Mouse (Mus musculus) forebrain, embryonic 14.5 days (tissue): ENCODE results near the gene 4930512M02Rik. TPM values are rescaled to one million over a fixed set of nuclear protein-coding genes. Genes with fewer than 3 reads are reported as not detected.

ENCODE experiments used
- ATAC-seq: fragments of 200-750 bp; cut with Nextera tagmentation; 2 replicates; pipeline ENCODE4 v1.8.0; 2017; ENCODE audit warnings: mild to moderate bottlenecking, moderate library complexity
- DNase-seq: peaks from one replicate; pipeline ENCODE4 v3.0.0-alpha.2; 2015; ENCODE audit warnings: low spot score
- H3K27ac ChIP-seq: fragments of 300-500 bp; sonication (generic); 2 replicates; pipeline ENCODE4 v1.5.1; 2014; ENCODE audit warnings: low read depth, mild to moderate bottlenecking, control low read depth, low read length, moderate library complexity
- H3K27me3 ChIP-seq: fragments of 300-500 bp; sonication (generic); replicated peaks from 2 replicates; pipeline ENCODE4 v1.6.1; 2014; ENCODE audit warnings: low read length, control low read depth, mixed read lengths; ENCODE audit not compliant: control insufficient read depth, insufficient read depth
- H3K36me3 ChIP-seq: fragments of 300-500 bp; sonication (generic); 2 replicates; pipeline ENCODE4 v1.6.1; 2014; ENCODE audit warnings: low read length, control low read depth; ENCODE audit not compliant: control insufficient read depth, insufficient read depth
- H3K4me1 ChIP-seq: fragments of 300-500 bp; sonication (generic); 2 replicates; pipeline ENCODE4 v1.6.1; 2014; ENCODE audit warnings: antibody characterized with exemption, low read length, control low read depth; ENCODE audit not compliant: control insufficient read depth, insufficient read depth
- H3K4me2 ChIP-seq: fragments of 300-500 bp; sonication (generic); 2 replicates; pipeline ENCODE4 v1.6.1; 2014; ENCODE audit warnings: mild to moderate bottlenecking, control low read depth, low read length
- H3K4me3 ChIP-seq: fragments of 300-500 bp; sonication (generic); 2 replicates; pipeline ENCODE4 v1.5.1; 2014; ENCODE audit warnings: low read depth, low read length, control low read depth
- H3K9ac ChIP-seq: fragments of 300-500 bp; sonication (generic); 2 replicates; pipeline ENCODE4 v1.6.1; 2014; ENCODE audit warnings: mild to moderate bottlenecking, low read length, control low read depth, moderate library complexity
- H3K9me3 ChIP-seq: fragments of 300-500 bp; sonication (generic); replicated peaks from 2 replicates; pipeline ENCODE4 v1.6.1; 2016; ENCODE audit warnings: low read length, control low read depth, mixed read lengths; ENCODE audit not compliant: control insufficient read depth
- WGBS: fragments of 180-500 bp; shearing (Covaris S2); extraction: QIAGEN DNeasy Blood & Tissue Kit; methylation state at CpG from one replicate; pipeline ENCODE4 v1.1.7; 2014; 5-methylcytosine and 5-hydroxymethylcytosine counted together
- polyA plus RNA-seq: library from polyadenylated mRNA; unstranded; fragments of >200 nt; fragmentation: Nextera tagmentation; extraction: Ambion mirVana; gene quantifications from 2 replicates; pipeline ENCODE4 v1.2.1, GENCODE M21; 2014

4930512M02Rik gene
- polyA plus RNA-seq, 1 experiment from 2014 or later: not detected

DNA sequence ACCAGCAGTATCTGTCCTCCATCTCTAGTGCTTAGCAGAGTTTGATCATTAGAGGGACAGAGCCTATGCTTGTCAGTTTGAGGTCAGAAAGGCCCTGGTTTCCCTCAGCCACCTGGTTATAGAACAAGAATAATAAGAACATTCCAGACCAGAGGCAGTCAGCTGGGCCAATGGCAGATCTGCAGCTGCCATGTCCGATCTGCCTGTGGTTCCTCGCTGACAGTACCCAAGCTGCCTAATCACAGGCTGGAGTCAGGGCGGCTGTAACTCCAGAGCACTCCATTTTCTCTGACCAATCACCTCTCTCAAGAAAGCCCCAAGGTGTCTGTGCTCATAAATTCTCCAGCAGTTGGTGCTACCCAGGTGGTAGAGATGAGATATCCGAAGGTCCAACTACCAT lies 30.0 kb upstream of the 4930512M02Rik start:
- no peak overlapping the region for H3K27ac ChIP-seq
- no peak overlapping the region for H3K9ac ChIP-seq
- ATAC-seq (no peak), DNase-seq (no peak)
- H3K9me3 ChIP-seq: no peaks in the 10 kb centered on the region
- WGBS: 91% methylated on average over 4 of the region's 4 CpGs
- no peaks in the 10 kb centered on the region for H3K36me3 ChIP-seq
- H3K4me1 ChIP-seq: no peaks in the 10 kb centered on the region
- H3K4me3 ChIP-seq: no peak overlapping the region
- no peak overlapping the region for H3K4me2 ChIP-seq
- no peaks in the 10 kb centered on the region for H3K27me3 ChIP-seq

- Histone ChIP-seq H3K36me3 (no peaks in the 10 kb centered on the region), H3K9ac (no peak overlapping the region), H3K9me3 (no peaks in the 10 kb centered on the region), H3K27ac (no peak overlapping the region), H3K4me2 (no peak overlapping the region), H3K4me1 (no peaks in the 10 kb centered on the region), H3K4me3 (no peak overlapping the region), H3K27me3 (no peaks in the 10 kb centered on the region)
- WGBS: 82% methylated on average over 5 of the region's 5 CpGs
- no peak for DNase-seq
- ATAC-seq: no peak
These were observed 29.4 kb upstream of the 4930512M02Rik start for GRCm38 (mm10) chr11:11656995-11657530.

DNA sequence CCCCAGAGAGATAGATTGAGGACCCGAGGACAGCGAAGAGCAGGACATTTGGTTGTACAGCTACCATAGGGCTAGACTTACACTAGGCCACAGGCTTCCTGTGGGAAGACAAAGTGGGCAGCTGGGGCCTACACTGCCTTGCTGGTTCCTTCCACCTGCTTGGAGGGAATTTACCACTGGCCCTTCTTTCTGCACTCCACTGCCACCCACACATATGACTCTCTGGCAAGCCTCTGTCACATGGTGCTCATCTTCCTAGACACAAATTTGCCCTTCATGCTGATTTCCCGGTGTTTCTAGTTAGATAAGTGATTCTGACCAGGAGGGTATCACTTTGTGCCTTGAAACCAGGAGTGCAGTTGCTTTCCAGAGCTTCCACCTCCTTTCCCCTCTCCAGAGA lies 28.8 kb upstream of the 4930512M02Rik start:
- no peak overlapping the region for H3K4me3 ChIP-seq
- no peaks in the 10 kb centered on the region for H3K9me3 ChIP-seq
- no peak overlapping the region for H3K4me2 ChIP-seq
- no peaks in the 10 kb centered on the region for H3K36me3 ChIP-seq
- no peak for ATAC-seq
- H3K9ac ChIP-seq: no peak overlapping the region
- H3K27ac ChIP-seq: no peak overlapping the region
- DNase-seq: no peak
- 85% methylated on average over 3 of the region's 3 CpGs for WGBS
- H3K4me1 ChIP-seq: no peaks in the 10 kb centered on the region
- H3K27me3 ChIP-seq: no peaks in the 10 kb centered on the region

- no peak for ATAC-seq
These were observed 16.7 kb upstream of the 4930512M02Rik start for GRCm38 (mm10) chr11:11644303-11644702.

GRCm38 (mm10) chr11:11624073-11624705 lies 3.4 kb downstream of the 4930512M02Rik start:
- WGBS: 61% methylated on average over 4 of the region's 4 CpGs
- ATAC-seq: no peak
- Histone ChIP-seq H3K9me3 (no peaks in the 10 kb centered on the region), H3K9ac (no peak overlapping the region), H3K27ac (no peak overlapping the region), H3K4me3 (no peak overlapping the region), H3K27me3 (no peaks in the 10 kb centered on the region), H3K4me2 (no peak overlapping the region), H3K4me1 (no peaks in the 10 kb centered on the region), H3K36me3 (no peaks in the 10 kb centered on the region)
- no peak for DNase-seq

More at GRCm38 (mm10) chr11:11644303-11644702, 16.7 kb upstream of the 4930512M02Rik start:
- Histone ChIP-seq H3K9me3 (no peaks in the 10 kb centered on the region), H3K9ac (no peak overlapping the region), H3K27ac (no peak overlapping the region), H3K36me3 (no peaks in the 10 kb centered on the region), H3K4me1 (no peaks in the 10 kb centered on the region), H3K4me3 (no peak overlapping the region), H3K27me3 (no peaks in the 10 kb centered on the region), H3K4me2 (no peak overlapping the region)
- no peak for DNase-seq

DNA sequence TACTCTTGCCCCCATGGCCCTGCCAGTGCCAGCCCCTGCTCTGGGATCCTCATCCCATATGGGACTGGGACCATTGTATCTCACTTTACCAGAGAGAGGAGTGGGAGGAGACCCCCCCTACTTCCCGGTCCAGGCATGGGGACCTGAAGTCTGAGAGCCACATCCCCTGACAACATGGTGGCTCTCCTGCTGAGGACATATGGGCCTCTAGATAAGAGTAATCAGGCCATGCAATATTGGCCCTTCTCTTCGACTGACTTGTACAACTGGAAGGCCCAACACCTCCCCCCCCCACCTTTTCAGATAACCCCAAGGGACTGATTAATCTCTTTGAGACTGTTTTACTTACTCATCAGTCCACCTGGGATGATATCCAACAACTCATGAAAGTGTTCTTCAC lies 18.4 kb downstream of the 4930512M02Rik start:
- ATAC-seq (no peak), DNase-seq (no peak)
- Histone ChIP-seq H3K27me3 (no peaks in the 10 kb centered on the region), H3K4me1 (no peaks in the 10 kb centered on the region), H3K4me2 (no peak overlapping the region), H3K9ac (no peak overlapping the region), H3K9me3 (no peaks in the 10 kb centered on the region; the same call in 1 of the 2 replicates), H3K4me3 (no peak overlapping the region), H3K27ac (no peak overlapping the region), H3K36me3 (no peaks in the 10 kb centered on the region)
- WGBS: 96% methylated on average over 2 of the region's 2 CpGs

DNA sequence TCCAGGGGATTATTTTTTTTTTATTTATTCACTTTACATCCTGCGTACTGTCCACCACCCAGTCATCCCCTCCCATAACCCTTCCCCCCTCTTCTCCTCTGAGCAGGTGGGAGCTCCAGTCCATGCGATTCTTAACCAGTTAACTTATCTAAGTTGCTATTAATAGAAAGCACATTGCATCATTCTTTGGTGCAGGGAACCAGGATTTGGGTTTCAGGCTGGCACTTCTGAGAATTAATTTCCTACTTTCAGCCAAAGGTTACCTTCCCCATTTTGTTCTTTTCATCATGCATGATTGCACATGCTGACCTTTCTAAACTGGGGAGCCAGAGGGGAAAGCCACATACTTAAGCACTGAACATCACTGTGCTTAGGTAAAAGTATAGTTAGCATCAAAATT lies 40.3 kb downstream of the 4930512M02Rik start:
- Histone ChIP-seq H3K27ac (no peak overlapping the region), H3K4me2 (no peak overlapping the region), H3K9ac (no peak overlapping the region), H3K4me3 (no peak overlapping the region), H3K36me3 (no peaks in the 10 kb centered on the region), H3K27me3 (no peaks in the 10 kb centered on the region), H3K9me3 (no peaks in the 10 kb centered on the region), H3K4me1 (no peaks in the 10 kb centered on the region)
- ATAC-seq (no peak), DNase-seq (no peak)
- WGBS: 86% methylated on average over 2 of the region's 2 CpGs

- Histone ChIP-seq H3K36me3 (no peaks in the 10 kb centered on the region), H3K27ac (no peak overlapping the region), H3K4me1 (no peaks in the 10 kb centered on the region), H3K4me3 (no peak overlapping the region), H3K27me3 (no peaks in the 10 kb centered on the region), H3K4me2 (no peak overlapping the region), H3K9ac (no peak overlapping the region), H3K9me3 (no peaks in the 10 kb centered on the region)
- ATAC-seq (no peak), DNase-seq (no peak)
- WGBS: 93% methylated on average over 1 of the region's 1 CpGs
These were observed 41.2 kb downstream of the 4930512M02Rik start for GRCm38 (mm10) chr11:11586423-11586822.

GRCm38 (mm10) chr11:11573691-11574090 lies 53.9 kb downstream of the 4930512M02Rik start:
- DNase-seq (no peak), ATAC-seq (no peak)
- no peak overlapping the region for H3K4me2 ChIP-seq
- H3K4me1 ChIP-seq: no peaks in the 10 kb centered on the region
- H3K9ac ChIP-seq: no peak overlapping the region
- no peaks in the 10 kb centered on the region for H3K9me3 ChIP-seq
- H3K27ac ChIP-seq: no peak overlapping the region
- H3K36me3 ChIP-seq: no peaks in the 10 kb centered on the region
- no peak overlapping the region for H3K4me3 ChIP-seq
- WGBS: 62% methylated on average over 6 of the region's 6 CpGs
- no peaks in the 10 kb centered on the region for H3K27me3 ChIP-seq
